Mouse (Mus musculus) heart, postnatal 0 days (tissue): Measurements from ENCODE around the gene 5330417C22Rik.

Source experiments
- CTCF ChIP-seq: IDR thresholded peaks from 2 replicates; pipeline ENCODE4 v1.5.1; 2016; ENCODE audit warnings: antibody characterized with exemption, control low read depth, low read depth
- EP300 ChIP-seq: IDR thresholded peaks from 2 replicates; pipeline ENCODE4 v1.6.1; 2016; ENCODE audit warnings: antibody characterized with exemption, low read depth

DNA sequence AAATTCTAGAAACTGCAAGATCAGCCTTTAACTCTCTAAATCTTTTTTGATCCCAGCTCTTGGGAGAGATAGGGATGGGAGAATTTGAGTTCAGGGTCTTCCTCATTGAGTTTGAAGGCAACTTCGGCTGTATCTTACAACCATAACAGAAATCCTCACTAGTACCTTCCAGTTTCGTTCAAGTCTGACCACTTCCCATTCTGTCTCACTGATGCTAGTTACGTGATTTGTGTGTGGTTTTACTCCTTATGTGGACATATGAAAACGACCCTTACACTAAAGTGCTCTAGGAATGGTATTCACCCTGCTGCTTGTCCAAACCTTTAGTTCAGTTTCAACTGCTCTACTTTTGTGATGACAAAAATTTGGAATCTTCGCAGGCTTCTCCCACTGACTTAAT is 37.7 kb upstream of the 5330417C22Rik start:
- no peak for TF ChIP-seq CTCF
- no peak for TF ChIP-seq EP300
